ENCODE assay signal across 7 mouse cellular contexts in genomic region chr13:95617671-95618171, GRCm38 (mm10). TPM values are rescaled to one million over a fixed set of nuclear protein-coding genes. Genes with fewer than 3 reads are reported as not detected.
A peak's percentile ranks its signal among the peaks of the same experiment; 100 is the strongest.
DNase-seq lines count a peak whose midpoint lies in the region; ATAC-seq and TF ChIP-seq lines count a peak whose summit lies in the region.

No protein-coding gene starts in this region.

- no peaks in the 10 kb centered on the region for H3K27me3 ChIP-seq in lung, postnatal 0 days (replicated peaks; ENCODE audit: insufficient read depth, low read length)
- no peaks in the 10 kb centered on the region for H3K27me3 ChIP-seq in hindbrain, embryonic 10.5 days (ENCODE audit: insufficient read depth, poor library complexity, severe bottlenecking)
- peaks cover 4% of the 10 kb centered on the region for H3K27me3 ChIP-seq in megakaryocyte, embryonic 14.5 days (replicated peaks)

- TF ChIP-seq CTCF in lung, postnatal 0 days (IDR thresholded peaks at IDR 0.05), result no peak

- peak; percentile 7; the same call in 1 of the 2 replicates for ATAC-seq in lung, postnatal 0 days
- ATAC-seq in granulocyte monocyte progenitor cell, adult 5-6 weeks (replicated peaks; ENCODE audit: poor library complexity, severe bottlenecking), result no peak

- peak overlapping the region; percentile 88 for H3K4me3 ChIP-seq in lung, postnatal 0 days (ENCODE audit: low read depth, low read length)
- H3K4me3 ChIP-seq in hindbrain, embryonic 10.5 days, result peak overlapping the region; percentile 77
- peak overlapping the region; percentile 96 for H3K4me3 ChIP-seq in megakaryocyte, embryonic 14.5 days (replicated peaks)

- peak overlapping the region; percentile 89 for H3K4me2 ChIP-seq in lung, postnatal 0 days (replicated peaks; ENCODE audit: low read depth, low read length)

- H3K27ac ChIP-seq in lung, postnatal 0 days (ENCODE audit: low read length), result peak overlapping the region; percentile 91
- H3K27ac ChIP-seq in hindbrain, embryonic 10.5 days, result peak overlapping the region; percentile 97

- H3K36me3 ChIP-seq in lung, postnatal 0 days (ENCODE audit: insufficient read depth, low read length), result no peaks in the 10 kb centered on the region
- peaks cover 32% of the 10 kb centered on the region for H3K36me3 ChIP-seq in hindbrain, embryonic 10.5 days
- peaks cover 42% of the 10 kb centered on the region for H3K36me3 ChIP-seq in megakaryocyte, embryonic 14.5 days (replicated peaks; ENCODE audit: low read length)

- H3K9ac ChIP-seq in lung, postnatal 0 days (replicated peaks; ENCODE audit: low read depth), result peak overlapping the region; percentile 91

- DNase-seq in lung, postnatal 0 days (ENCODE audit: low spot score), result peak; percentile 41
- no peak for DNase-seq in lung, postnatal 25 days (ENCODE audit: low spot score)
- peak; percentile 54 for DNase-seq in embryo, embryonic 11 days
- peak; percentile 54 for DNase-seq in hindbrain, embryonic 10.5 days (ENCODE audit: low spot score)
- DNase-seq in layer of hippocampus, postnatal 10 days (ENCODE audit: low spot score in 2 of 2), result no peak

- WGBS in lung, postnatal 0 days, result 3% methylated on average over 21 of the region's 21 CpGs
- WGBS in hindbrain, embryonic 10.5 days, result under 1% methylated on average over 21 of the region's 21 CpGs

- H3K9me3 ChIP-seq in lung, postnatal 0 days (ENCODE audit: low read length), result no peaks in the 10 kb centered on the region
- H3K9me3 ChIP-seq in hindbrain, embryonic 10.5 days, result no peaks in the 10 kb centered on the region
- no peaks in the 10 kb centered on the region for H3K9me3 ChIP-seq in megakaryocyte, embryonic 14.5 days

- peaks cover 5% of the 10 kb centered on the region; the same call in 1 of the 2 replicates for H3K4me1 ChIP-seq in lung, postnatal 0 days (ENCODE audit: insufficient read depth, low read depth, low read length)
- peaks cover 46% of the 10 kb centered on the region for H3K4me1 ChIP-seq in hindbrain, embryonic 10.5 days (replicated peaks)
- peaks cover 68% of the 10 kb centered on the region for H3K4me1 ChIP-seq in megakaryocyte, embryonic 14.5 days

- no peak for TF ChIP-seq EP300 in lung, postnatal 0 days (IDR thresholded peaks at IDR 0.05)

RNA-seq across cellular contexts. Expression of gene F2r, which starts 0.6 kb away (rescaled TPM):
- polyA plus RNA-seq in lung, postnatal 0 days (2015; fragmentation: Nextera tagmentation; extraction: Ambion mirVana), result 118 and 134 TPM in 2 replicates
- 93.4 and 117 TPM in 2 replicates for polyA plus RNA-seq in hindbrain, embryonic 10.5 days (2016; fragmentation: Nextera tagmentation; extraction: Ambion mirVana)
- 53.3 and 84.2 TPM in 2 replicates for polyA plus RNA-seq in megakaryocyte, embryonic 14.5 days (2012; ENCODE audit: insufficient read depth, low replicate concordance)
- 0.70 and 2.6 TPM in 2 replicates for total RNA-seq in granulocyte monocyte progenitor cell, adult 5-6 weeks (2014; fragmentation: Nextera tagmentation)
- 2.1 TPM in 2 replicates for total RNA-seq in granulocyte monocyte progenitor cell, adult 5-6 weeks (2017)
- 10 to 100 TPM; 12.2 to 12.9 TPM for total RNA-seq in layer of hippocampus, postnatal 10 days (2021)

Comparison
In these comparisons a context has a peak if more than half of its experiments do, and no peak if none do; other contexts are left out.
1. DNase-seq: peak in lung, postnatal 0 days (single experiment), embryo, embryonic 11 days (single experiment) and hindbrain, embryonic 10.5 days (single experiment); none in lung, postnatal 25 days (single experiment) and layer of hippocampus, postnatal 10 days (0 of 2).
2. Peak in every context shown above with its lines, with median percentiles within 50 percentile points of each other: H3K4me3 ChIP-seq.